Mouse (Mus musculus): ENCODE data around the gene Prss16. TPM values are rescaled to one million over a fixed set of nuclear protein-coding genes. Genes with fewer than 3 reads are reported as not detected.

Gene Prss16
- polyA plus RNA-seq, 1 experiment from 2014 or later = 0.39 TPM

DNA sequence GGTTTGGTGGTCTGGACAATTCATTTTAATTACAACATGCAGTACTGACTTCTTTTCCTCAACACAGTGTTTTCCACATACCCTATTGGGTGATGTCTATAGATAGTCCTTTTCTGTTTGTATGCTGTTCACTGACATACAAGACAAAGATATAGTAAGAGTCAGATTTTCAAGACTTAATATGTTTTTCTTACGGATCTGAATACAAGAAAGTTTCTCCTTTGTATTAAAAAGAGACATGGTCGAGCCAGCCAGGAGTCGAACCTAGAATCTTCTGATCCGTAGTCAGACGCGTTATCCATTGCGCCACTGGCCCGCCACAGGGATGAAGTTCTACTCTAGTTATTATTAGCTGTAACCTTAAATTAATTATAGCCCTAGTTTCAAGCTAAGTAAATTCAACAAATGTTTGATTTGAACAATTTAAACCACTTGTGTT is 11.4 kb upstream of the Prss16 start:
- Histone ChIP-seq H3K27me3 (no peaks in the 10 kb centered on the region), H3K9ac (peak overlapping the region; percentile 80), H3K4me3 (replicated peaks) (peak overlapping the region; percentile 70), H3K27ac (peak overlapping the region; percentile 76), H3K4me1 (replicated peaks) (peaks cover 24% of the 10 kb centered on the region), H3K36me3 (no peaks in the 10 kb centered on the region), H3K4me2 (peak overlapping the region; percentile 81), H3K9me3 (replicated peaks) (no peaks in the 10 kb centered on the region)
- peak; percentile 76 for DNase-seq
- ATAC-seq (ENCODE audit: low read depth) = peak; percentile 75
- WGBS (ENCODE audit: insufficient replicate concordance) = under 1% methylated on average over 8 of the region's 8 CpGs

DNA sequence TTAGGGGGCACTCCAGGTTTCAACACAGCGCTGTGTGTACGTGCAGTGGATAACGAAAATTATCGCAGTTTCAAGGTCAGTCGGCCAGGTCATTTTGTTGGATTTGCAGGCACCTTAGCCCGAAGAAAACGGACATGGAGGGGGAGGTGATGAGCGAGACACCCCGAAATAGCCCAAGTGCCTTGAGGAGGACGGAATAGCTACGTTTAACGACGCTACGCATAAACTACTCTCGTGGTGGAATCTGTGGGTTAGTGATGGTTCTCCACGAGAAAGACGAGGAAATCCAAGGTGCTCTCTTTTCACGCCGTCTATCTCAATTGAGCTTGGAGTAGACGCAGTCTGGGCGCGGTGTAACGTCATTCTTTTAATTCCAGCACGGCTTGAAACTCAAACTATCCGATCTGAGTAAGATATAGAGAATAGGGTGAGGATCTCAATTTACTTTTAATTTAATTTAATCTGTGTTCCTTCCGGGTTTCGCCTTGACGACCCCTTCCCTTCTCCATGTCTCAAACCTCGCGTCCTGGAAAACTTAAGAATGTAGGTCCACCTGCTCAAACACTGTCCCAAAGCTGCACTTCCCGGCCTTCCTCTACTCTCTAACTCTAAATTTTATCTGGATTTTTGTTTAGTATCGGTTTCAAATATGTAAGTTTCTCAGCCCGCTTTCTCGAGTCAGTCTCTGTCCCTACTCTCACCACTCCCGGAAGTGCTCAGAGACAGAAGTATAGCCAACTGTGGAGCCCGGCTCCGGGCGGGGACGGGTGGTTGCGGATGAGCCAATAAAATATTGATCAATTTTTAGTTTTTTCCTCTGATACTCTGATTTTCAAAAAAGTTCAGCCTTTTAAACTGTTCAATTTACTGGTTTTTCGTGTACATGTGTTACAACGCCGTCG is 10.6 kb upstream of the Prss16 start:
- Histone ChIP-seq H3K9me3 (replicated peaks) (no peaks in the 10 kb centered on the region), H3K4me3 (replicated peaks) (peak overlapping the region; percentile 70), H3K4me1 (replicated peaks) (peaks cover 24% of the 10 kb centered on the region), H3K27me3 (peaks cover 3% of the 10 kb centered on the region; the same call in 1 of the 2 replicates), H3K9ac (peak overlapping the region; percentile 80), H3K27ac (peak overlapping the region; percentile 59), H3K36me3 (no peaks in the 10 kb centered on the region), H3K4me2 (peak overlapping the region; percentile 81)
- no peak for DNase-seq
- ATAC-seq (ENCODE audit: low read depth) = peak; percentile 67
- WGBS (ENCODE audit: insufficient replicate concordance) = under 1% methylated on average over 44 of the region's 44 CpGs

DNA sequence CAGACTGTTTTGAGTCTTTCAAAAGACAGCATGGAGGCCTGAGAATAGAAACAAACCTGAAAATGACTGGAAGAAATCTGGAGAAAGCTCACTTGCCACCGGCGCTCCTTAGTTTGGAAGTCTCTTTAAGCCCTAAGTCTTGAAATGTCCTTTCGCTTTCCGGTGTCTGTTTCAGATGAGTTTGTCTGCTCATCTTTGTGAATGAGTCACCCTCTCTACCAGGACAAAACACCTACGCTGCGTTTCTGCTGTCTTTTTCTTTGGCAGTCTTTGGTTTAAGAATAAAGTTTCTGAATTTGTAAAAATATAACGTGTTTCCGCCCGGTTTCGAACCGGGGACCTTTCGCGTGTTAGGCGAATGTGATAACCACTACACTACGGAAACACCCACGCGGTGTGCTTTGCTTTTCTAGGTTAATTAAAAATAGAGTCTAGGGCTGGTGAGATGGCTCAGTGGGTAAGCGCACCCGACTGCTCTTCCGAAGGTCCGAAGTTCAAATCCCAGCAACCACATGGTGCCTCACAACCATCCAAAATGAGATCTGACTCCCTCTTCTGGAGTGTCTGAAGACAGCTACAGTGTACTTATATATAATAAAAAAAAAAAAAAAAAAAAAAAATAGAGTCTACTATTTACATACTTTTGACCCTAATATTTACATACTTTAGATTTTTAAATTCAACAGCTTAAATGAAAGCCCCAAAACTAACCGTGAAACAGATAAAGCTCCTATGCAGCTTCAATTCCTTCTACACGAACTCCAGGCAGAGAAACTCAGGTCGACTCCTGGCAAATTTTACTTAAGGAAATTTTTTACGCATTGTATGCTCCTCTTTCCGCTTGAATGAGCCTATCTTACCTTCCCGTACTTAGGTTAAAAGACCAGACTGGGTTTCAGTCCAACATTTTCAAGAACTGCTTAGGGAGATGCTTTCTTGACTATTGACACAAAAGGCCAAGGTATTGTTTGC is 6.2 kb upstream of the Prss16 start:
- peak; percentile 86 for ATAC-seq (ENCODE audit: low read depth)
- Histone ChIP-seq H3K9me3 (replicated peaks) (no peaks in the 10 kb centered on the region), H3K27me3 (peaks cover 40% of the 10 kb centered on the region), H3K4me2 (peak overlapping the region; percentile 60), H3K27ac (no peak overlapping the region), H3K4me3 (replicated peaks) (peak overlapping the region; percentile 39), H3K9ac (peak overlapping the region; percentile 2; the same call in 1 of the 2 replicates), H3K4me1 (replicated peaks) (peaks cover 34% of the 10 kb centered on the region), H3K36me3 (no peaks in the 10 kb centered on the region)
- peak; percentile 86 for DNase-seq
- WGBS (ENCODE audit: insufficient replicate concordance) = 10% methylated on average over 27 of the region's 27 CpGs

DNA sequence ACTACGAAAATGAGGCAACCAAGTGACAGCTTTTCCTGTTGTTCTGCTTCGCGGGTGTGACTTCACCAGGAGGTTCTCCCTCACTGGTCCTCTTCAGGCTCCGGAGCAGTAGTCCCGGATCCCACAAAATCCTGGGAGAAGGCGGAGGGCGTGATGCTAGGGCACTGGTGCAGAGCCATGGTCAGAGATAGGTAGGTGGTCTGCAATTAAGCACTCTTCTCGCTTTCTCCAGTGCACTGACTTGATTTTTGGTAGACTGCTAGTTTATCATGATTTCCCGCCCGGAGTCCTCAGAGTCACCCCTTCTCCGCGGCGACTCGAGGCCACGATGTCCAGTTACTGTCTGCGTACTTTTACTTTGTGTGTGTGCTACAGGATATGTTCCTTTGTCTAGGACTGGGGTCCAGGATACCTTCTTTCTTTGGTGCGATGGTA is 4.9 kb upstream of the Prss16 start:
- 8% methylated on average over 17 of the region's 17 CpGs for WGBS (ENCODE audit: insufficient replicate concordance)
- Histone ChIP-seq H3K9ac (peak overlapping the region; percentile 26; the same call in 1 of the 2 replicates), H3K9me3 (replicated peaks) (no peaks in the 10 kb centered on the region), H3K27ac (no peak overlapping the region), H3K4me3 (replicated peaks) (peak overlapping the region; percentile 39), H3K4me2 (peak overlapping the region; percentile 60), H3K27me3 (peaks cover 54% of the 10 kb centered on the region), H3K36me3 (no peaks in the 10 kb centered on the region), H3K4me1 (replicated peaks) (peaks cover 28% of the 10 kb centered on the region)
- ATAC-seq (ENCODE audit: low read depth) = no peak
- DNase-seq = no peak

DNA sequence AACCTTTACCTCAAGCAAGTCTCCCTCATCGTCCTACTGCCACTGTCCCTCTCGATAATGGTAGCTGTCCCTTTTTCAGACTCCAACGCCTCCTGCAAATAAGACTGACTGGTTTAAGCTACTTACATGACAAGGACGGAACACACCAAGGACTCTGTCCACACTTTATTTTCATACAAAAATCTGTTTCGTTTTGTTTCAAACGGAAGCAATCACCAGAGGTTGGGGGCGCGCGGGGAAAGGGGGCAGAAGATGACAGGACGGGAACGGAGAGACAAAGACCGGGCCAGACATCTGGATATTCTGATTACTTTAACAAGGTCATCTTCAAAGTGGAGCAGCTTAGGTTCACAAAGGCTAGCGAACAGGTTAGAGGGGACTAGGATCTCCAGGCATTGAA is 4.2 kb upstream of the Prss16 start:
- H3K27me3 ChIP-seq = peaks cover 61% of the 10 kb centered on the region
- peaks cover 27% of the 10 kb centered on the region for H3K4me1 ChIP-seq (replicated peaks)
- no peak for DNase-seq
- whole genome bisulfite sequencing (ENCODE audit: insufficient replicate concordance) = 17% methylated on average over 13 of the region's 13 CpGs
- no peak for ATAC-seq (ENCODE audit: low read depth)
- no peak overlapping the region for H3K27ac ChIP-seq
- no peak overlapping the region for H3K9ac ChIP-seq
- H3K9me3 ChIP-seq (replicated peaks) = no peaks in the 10 kb centered on the region
- H3K4me2 ChIP-seq = peak overlapping the region; percentile 60
- H3K4me3 ChIP-seq (replicated peaks) = peak overlapping the region; percentile 22
- no peaks in the 10 kb centered on the region for H3K36me3 ChIP-seq

DNA sequence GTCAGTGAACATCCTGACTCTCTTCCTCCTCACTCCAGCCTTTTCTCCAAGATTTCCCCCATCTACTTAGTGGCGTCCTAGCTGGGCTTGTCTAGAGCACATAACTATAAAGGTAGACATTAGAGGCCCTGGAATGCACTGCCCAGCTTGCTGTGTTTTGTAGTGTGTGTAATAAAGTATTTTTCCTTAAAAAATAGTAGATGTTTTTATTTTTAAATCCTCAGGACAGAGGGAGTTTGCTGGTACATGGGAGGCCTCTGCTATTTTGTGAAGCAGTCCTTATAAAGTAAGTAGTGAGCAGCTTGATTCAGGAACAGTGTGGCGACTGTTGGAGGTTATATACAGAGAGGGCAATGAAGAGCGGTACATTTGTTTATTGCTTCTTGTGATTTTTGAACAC is 835 bp downstream of the Prss16 start:
- Histone ChIP-seq H3K36me3 (no peaks in the 10 kb centered on the region), H3K9ac (no peak overlapping the region), H3K9me3 (replicated peaks) (no peaks in the 10 kb centered on the region), H3K4me2 (no peak overlapping the region), H3K4me3 (replicated peaks) (no peak overlapping the region), H3K27ac (no peak overlapping the region), H3K4me1 (replicated peaks) (peaks cover 26% of the 10 kb centered on the region), H3K27me3 (peaks cover 93% of the 10 kb centered on the region)
- no peak for DNase-seq
- ATAC-seq (ENCODE audit: low read depth) = no peak
- 63% methylated on average over 3 of the region's 3 CpGs for WGBS (ENCODE audit: insufficient replicate concordance)

DNA sequence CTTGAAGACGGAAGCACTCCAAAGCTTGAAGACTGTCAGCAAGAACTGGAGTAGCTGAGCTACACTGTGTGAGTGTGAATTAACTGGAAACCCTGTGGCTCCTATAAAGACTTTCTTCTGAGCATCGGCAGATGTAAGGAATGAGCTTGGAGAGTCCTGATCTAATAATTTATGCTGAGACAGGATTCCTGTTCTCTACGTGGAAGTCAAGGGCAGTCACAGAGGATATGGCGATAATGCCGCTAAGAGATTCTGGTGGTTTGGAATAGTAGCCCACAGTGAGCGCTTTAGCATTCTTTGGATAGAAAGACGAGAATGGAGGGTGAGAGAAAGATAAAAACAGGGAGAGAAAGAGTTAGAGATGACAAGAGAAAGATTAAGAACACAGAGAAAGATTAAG is 1.7 kb downstream of the Prss16 start:
- 59% methylated on average over 7 of the region's 7 CpGs for WGBS (ENCODE audit: insufficient replicate concordance)
- ATAC-seq (ENCODE audit: low read depth) (no peak), DNase-seq (no peak)
- Histone ChIP-seq H3K27me3 (peaks cover 95% of the 10 kb centered on the region), H3K4me3 (replicated peaks) (no peak overlapping the region), H3K9ac (no peak overlapping the region), H3K36me3 (no peaks in the 10 kb centered on the region), H3K9me3 (replicated peaks) (no peaks in the 10 kb centered on the region), H3K27ac (no peak overlapping the region), H3K4me1 (replicated peaks) (peaks cover 24% of the 10 kb centered on the region), H3K4me2 (no peak overlapping the region)

DNA sequence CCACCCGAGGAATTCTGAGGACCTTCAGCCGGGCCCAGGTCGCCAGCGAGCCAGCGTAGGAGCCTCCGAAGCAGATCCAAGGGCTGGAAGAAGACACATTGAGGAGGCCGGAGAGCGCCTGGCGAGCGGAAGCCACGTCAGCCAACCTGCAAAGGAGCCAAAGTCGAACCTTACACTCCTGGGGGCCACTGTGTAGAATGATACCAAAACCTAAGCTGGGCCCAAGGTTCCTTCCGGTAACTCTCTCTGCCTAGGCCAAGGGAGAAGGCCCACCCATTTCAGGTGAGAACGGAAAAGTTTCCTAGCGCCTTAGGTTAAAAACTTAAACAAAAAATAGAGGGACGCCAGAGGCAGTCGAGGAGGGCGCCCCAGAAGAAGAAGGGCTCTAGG is 2.4 kb downstream of the Prss16 start:
- WGBS (ENCODE audit: insufficient replicate concordance) = 7% methylated on average over 18 of the region's 18 CpGs
- DNase-seq (no peak), ATAC-seq (ENCODE audit: low read depth) (no peak)
- Histone ChIP-seq H3K9ac (0 out of 2 replicates have a peak overlapping the region, but pooled peaks have one; percentile 59), H3K27me3 (peaks cover 95% of the 10 kb centered on the region), H3K4me2 (peak overlapping the region; percentile 90), H3K36me3 (no peaks in the 10 kb centered on the region), H3K4me3 (replicated peaks) (peak overlapping the region; percentile 65), H3K27ac (no peak overlapping the region), H3K4me1 (replicated peaks) (peaks cover 26% of the 10 kb centered on the region), H3K9me3 (replicated peaks) (no peaks in the 10 kb centered on the region)

DNA sequence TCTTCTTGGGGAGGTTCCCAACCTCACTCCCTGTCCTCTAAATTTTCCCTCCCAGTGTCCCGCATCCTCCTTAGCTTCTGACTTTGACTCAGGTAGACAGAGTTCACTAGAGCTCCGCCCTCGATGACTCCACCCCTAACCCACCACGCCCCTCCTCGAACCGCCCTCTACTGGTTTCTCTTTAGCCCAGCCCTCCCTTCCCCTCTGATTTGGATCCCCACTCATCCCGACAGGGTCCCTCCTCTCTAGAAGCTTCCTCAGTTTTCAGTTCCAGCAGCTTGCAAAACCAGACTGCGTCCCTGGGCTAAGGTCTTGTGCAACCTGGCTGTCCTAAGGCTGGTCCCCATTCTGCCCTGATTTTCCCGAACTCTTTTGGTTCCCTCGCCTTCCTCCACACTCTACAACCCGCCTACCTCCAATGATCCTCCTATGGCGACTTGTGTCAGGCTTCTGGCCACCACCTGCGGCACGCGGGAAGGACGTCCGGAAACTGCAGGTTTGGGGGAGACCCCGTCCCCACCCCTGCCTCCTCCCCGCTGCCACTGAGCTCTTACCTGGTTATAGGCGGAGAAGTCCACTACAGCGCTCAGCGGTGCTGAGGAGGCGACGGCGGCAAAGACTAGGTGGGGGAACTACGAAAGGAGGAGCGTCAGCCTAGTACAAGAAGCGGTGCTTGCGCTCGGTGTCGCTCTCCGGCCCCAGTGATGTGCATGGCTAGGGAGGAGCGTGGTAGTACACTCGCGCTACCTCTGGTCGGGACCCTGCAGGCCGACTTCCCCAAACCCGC is 3.0 kb downstream of the Prss16 start:
- ATAC-seq (ENCODE audit: low read depth) (peak; percentile 85), DNase-seq (no peak)
- peak overlapping the region; percentile 65 for H3K4me3 ChIP-seq (replicated peaks)
- WGBS (ENCODE audit: insufficient replicate concordance) = under 1% methylated on average over 38 of the region's 38 CpGs
- no peaks in the 10 kb centered on the region for H3K9me3 ChIP-seq (replicated peaks)
- peak overlapping the region; percentile 59 for H3K9ac ChIP-seq
- H3K27ac ChIP-seq = no peak overlapping the region
- peak overlapping the region; percentile 90 for H3K4me2 ChIP-seq
- peaks cover 32% of the 10 kb centered on the region for H3K4me1 ChIP-seq (replicated peaks)
- H3K36me3 ChIP-seq = no peaks in the 10 kb centered on the region
- peaks cover 97% of the 10 kb centered on the region for H3K27me3 ChIP-seq

DNA sequence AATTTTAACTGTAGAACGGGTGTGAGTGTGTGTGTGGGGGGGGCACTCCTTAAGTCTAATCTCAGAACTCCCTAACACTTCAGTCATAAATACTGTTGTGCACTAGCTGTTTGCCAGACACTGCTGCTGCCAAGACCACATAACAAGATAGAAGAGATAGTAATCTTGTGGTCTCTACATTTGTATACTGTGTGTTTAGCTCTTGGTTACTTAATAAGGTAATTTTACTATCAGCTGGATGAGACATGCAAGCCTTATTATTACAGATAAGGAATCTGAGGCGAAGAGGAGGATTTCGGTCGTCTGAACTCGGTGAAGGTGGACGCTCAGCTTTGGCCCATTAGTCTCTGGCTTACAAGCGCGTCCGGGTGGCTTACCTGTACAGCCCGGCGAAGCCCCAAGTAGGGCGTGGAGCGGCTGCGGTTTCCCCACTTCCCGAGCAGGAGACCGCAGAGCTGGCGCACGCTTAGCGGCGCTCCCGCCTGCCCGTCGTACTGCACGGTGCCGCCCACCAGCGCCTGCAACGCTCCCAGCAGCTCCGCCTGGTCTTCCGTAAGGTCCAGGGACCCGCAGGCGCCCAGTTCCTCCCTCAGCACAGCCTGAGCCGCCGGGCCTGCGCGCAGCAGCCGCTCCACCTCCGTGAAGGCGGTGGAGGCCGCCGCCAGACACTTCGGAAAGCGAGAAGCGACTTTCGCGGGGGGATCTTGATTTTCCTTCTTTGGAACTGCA is 3.8 kb downstream of the Prss16 start:
- no peaks in the 10 kb centered on the region for H3K36me3 ChIP-seq
- ATAC-seq (ENCODE audit: low read depth) (peak; percentile 77), DNase-seq (no peak)
- H3K9ac ChIP-seq = peak overlapping the region; percentile 59
- H3K4me3 ChIP-seq (replicated peaks) = peak overlapping the region; percentile 65
- under 1% methylated on average over 45 of the region's 45 CpGs for WGBS (ENCODE audit: insufficient replicate concordance)
- no peak overlapping the region for H3K27ac ChIP-seq
- peaks cover 36% of the 10 kb centered on the region for H3K4me1 ChIP-seq (replicated peaks)
- peaks cover 100% of the 10 kb centered on the region for H3K27me3 ChIP-seq
- no peaks in the 10 kb centered on the region for H3K9me3 ChIP-seq (replicated peaks)
- H3K4me2 ChIP-seq = peak overlapping the region; percentile 90
